Mouse (Mus musculus) embryo, embryonic 9.5 days (tissue): ENCODE data around the gene Tfap4.
"Not testable (repeated sequence)": the region's sequence is repeated elsewhere in the genome, so short reads cannot be mapped to it uniquely, and the experiment has no call there.

ENCODE experiments used
- DNase-seq: peaks from one replicate; pipeline ENCODE4 v3.0.0-alpha.2; 2017; ENCODE audit errors: extremely low spot score

The Tfap4 gene

GRCm38 (mm10) chr16:4592909-4593875 is 33.5 kb upstream of the Tfap4 start:
- peak; percentile 61 for DNase-seq

GRCm38 (mm10) chr16:4590236-4590635 is 30.6 kb upstream of the Tfap4 start:
- DNase-seq: no peak

GRCm38 (mm10) chr16:4587516-4588210 is 28.0 kb upstream of the Tfap4 start:
- no peak for DNase-seq

GRCm38 (mm10) chr16:4586531-4587123 is 27.0 kb upstream of the Tfap4 start:
- DNase-seq: peak; percentile 96

GRCm38 (mm10) chr16:4585642-4586530 is 26.2 kb upstream of the Tfap4 start:
- no peak for DNase-seq

GRCm38 (mm10) chr16:4584438-4584837 is 24.8 kb upstream of the Tfap4 start:
- no peak for DNase-seq

- DNase-seq: no peak
These were observed 24.2 kb upstream of the Tfap4 start for GRCm38 (mm10) chr16:4583807-4584206.

- DNase-seq: not testable (repeated sequence)
These were observed 21.5 kb upstream of the Tfap4 start for GRCm38 (mm10) chr16:4581179-4581578.

- no peak for DNase-seq
These were observed 19.0 kb upstream of the Tfap4 start for GRCm38 (mm10) chr16:4578630-4579029.

GRCm38 (mm10) chr16:4576873-4577272 is 17.2 kb upstream of the Tfap4 start:
- no peak for DNase-seq

- DNase-seq: no peak
These were observed 16.4 kb upstream of the Tfap4 start for GRCm38 (mm10) chr16:4576038-4576437.

- no peak for DNase-seq
These were observed 11.1 kb upstream of the Tfap4 start for GRCm38 (mm10) chr16:4570737-4571136.

GRCm38 (mm10) chr16:4567912-4568311 is 8.3 kb upstream of the Tfap4 start:
- DNase-seq: peak; percentile 83

- peak; percentile 82 for DNase-seq
These were observed 695 bp upstream of the Tfap4 start for GRCm38 (mm10) chr16:4560145-4560952.

GRCm38 (mm10) chr16:4558980-4559631 is 548 bp downstream of the Tfap4 start:
- DNase-seq: peak; percentile 82

- DNase-seq: peak; percentile 94
These were observed 1.2 kb downstream of the Tfap4 start for GRCm38 (mm10) chr16:4558384-4558979.

- peak; percentile 65 for DNase-seq
These were observed 1.7 kb downstream of the Tfap4 start for GRCm38 (mm10) chr16:4557949-4558348.

GRCm38 (mm10) chr16:4557085-4557484 is 2.6 kb downstream of the Tfap4 start:
- no peak for DNase-seq

- DNase-seq: no peak
These were observed 4.1 kb downstream of the Tfap4 start for GRCm38 (mm10) chr16:4555555-4555954.
